Mouse (Mus musculus): ENCODE measurements around the gene Lactb.

GRCm38 (mm10) chr9:66915869-66916785 lies 59.2 kb downstream of the Lactb start:
- TF ChIP-seq TAL1 (IDR thresholded peaks at IDR 0.05; ENCODE audit: low read length): peak; percentile 35; the same call in 1 of the 3 replicates
- 0 out of 2 replicates have a peak, but pooled peaks have one; percentile 19 for TF ChIP-seq GATA1 (IDR thresholded peaks at IDR 0.05; ENCODE audit: low read length)
